Mouse (Mus musculus): ENCODE data around the gene Lingo4. TPM values are rescaled to one million over a fixed set of nuclear protein-coding genes. Genes with fewer than 3 reads are reported as not detected.

Lingo4 gene
- total RNA-seq, 4 experiments from 2014 or later = 0.97 to 1.2 (median 1.1) TPM

- DNase-seq (ENCODE audit: low spot score in 2 of 2) = no peak
Measured at GRCm38 (mm10) chr3:94449377-94449776, 51.1 kb downstream of the Lingo4 start.

Other genes starting within 250 kb of the Lingo4 start
- not detected for gene Gm10696, start 220.3 kb upstream of the Lingo4 start, total RNA-seq (2022)
- gene Gm5286, start 201.8 kb upstream of the Lingo4 start, total RNA-seq (2022) = not detected
- not detected for gene Gm4778, start 134.5 kb upstream of the Lingo4 start, total RNA-seq (2022)
- 10 to 100 TPM; 18.6 to 21.8 (median 20.3) TPM for gene Them4, start 88.4 kb upstream of the Lingo4 start, total RNA-seq (2022)
- gene Them5, start 56.4 kb upstream of the Lingo4 start, total RNA-seq (2022) = not detected
- under 1 TPM in 2 of 4 experiments, not detected in 2; 0.25 to 0.58 TPM for gene C2cd4d, start 36.1 kb upstream of the Lingo4 start, total RNA-seq (2022)
- 1 to 10 TPM; 1.3 to 2.6 (median 2.0) TPM for gene Rorc, start 25.7 kb upstream of the Lingo4 start, total RNA-seq (2022)
- gene Tdrkh, start 14.8 kb downstream of the Lingo4 start, total RNA-seq (2022) = 10 to 100 TPM; 38.3 to 42.1 (median 41.7) TPM
- gene Mrpl9, start 44.8 kb downstream of the Lingo4 start, total RNA-seq (2022) = 10 to 100 TPM; 32.7 to 40.7 (median 38.1) TPM
- gene Oaz3, start 45.4 kb downstream of the Lingo4 start, total RNA-seq (2022) = not detected
- gene Celf3, start 79.8 kb downstream of the Lingo4 start, total RNA-seq (2022) = 100 to 1,000 TPM; 136 to 175 (median 139) TPM
- 1 to 10 TPM; 5.2 to 6.9 (median 6.1) TPM for gene Riiad1, start 81.8 kb downstream of the Lingo4 start, total RNA-seq (2022)
- 100 to 1,000 TPM; 100 to 109 (median 105) TPM for gene Snx27, start 184.2 kb downstream of the Lingo4 start, total RNA-seq (2022)
- gene Gm10972, start 244.6 kb downstream of the Lingo4 start, total RNA-seq (2022) = not detected

Data from left cerebral cortex, adult 8-10 months (tissue).